Mouse (Mus musculus) kidney, adult 2 months (tissue): ENCODE data around the gene Hmgb3.

ENCODE experiments used
- CTCF ChIP-seq: fragments of 200-500 bp; conservative IDR thresholded peaks from 2 replicates; pipeline ENCODE4 v1.5.1; 2011; ENCODE audit warnings: low read depth, mild to moderate bottlenecking, control low read depth, low read length, moderate library complexity, mixed read lengths; ENCODE audit not compliant: insufficient read depth, insufficient read length
- POLR2A ChIP-seq: fragments of 200-500 bp; IDR thresholded peaks from one replicate; pipeline ENCODE4 v1.6.1; 2011; ENCODE audit warnings: low read depth, low read length, control low read depth

DNA sequence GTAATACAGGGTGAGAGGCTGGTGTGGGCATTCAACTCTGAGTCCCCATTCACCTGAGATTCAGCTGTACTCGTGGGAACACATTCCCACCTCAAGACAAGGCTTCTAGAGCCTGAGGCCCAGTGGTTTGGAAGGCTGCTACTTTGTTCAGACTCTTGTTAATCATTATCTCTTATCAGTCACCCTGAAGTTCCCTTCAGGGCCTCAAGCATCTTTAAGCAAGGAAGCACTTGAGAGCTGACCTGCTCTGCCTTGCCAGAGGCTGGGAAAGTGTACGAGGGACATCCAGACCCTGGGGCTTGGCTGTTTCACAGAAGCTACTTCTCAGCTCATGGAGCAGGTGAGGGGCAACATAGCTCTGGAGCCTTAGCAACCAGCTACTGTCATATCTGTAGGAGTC is 19.8 kb downstream of the Hmgb3 start:
- no peak for TF ChIP-seq POLR2A
- TF ChIP-seq CTCF: no peak
